Mouse (Mus musculus) heart, adult 2 months (tissue): ENCODE results near the gene Mecr. TPM values are rescaled to one million over a fixed set of nuclear protein-coding genes. Genes with fewer than 3 reads are reported as not detected.

Experiments used
- DNase-seq, 2 experiments: peaks; one replicate each; pipeline ENCODE4 v3.0.0; 2021
- H3K27ac ChIP-seq: fragments of 200-600 bp; 2 replicates; pipeline ENCODE4 v1.8.1; 2022
- H3K27me3 ChIP-seq: fragments of 200-500 bp; 2 replicates; pipeline ENCODE4 v1.6.1; 2012; ENCODE audit warnings: mild to moderate bottlenecking, low read length, inconsistent platforms, mixed read lengths; ENCODE audit not compliant: control insufficient read depth, insufficient read depth
- H3K36me3 ChIP-seq: fragments of 200-500 bp; 2 replicates; pipeline ENCODE4 v1.6.1; 2012; ENCODE audit warnings: low read length, inconsistent platforms; ENCODE audit not compliant: control insufficient read depth, insufficient read depth
- H3K4me1 ChIP-seq: fragments of 200-500 bp; 2 replicates; pipeline ENCODE4 v1.6.1; 2011; ENCODE audit warnings: low read length; ENCODE audit not compliant: control insufficient read depth, insufficient read depth
- H3K4me3 ChIP-seq: fragments of 200-600 bp; 2 replicates; pipeline ENCODE4 v1.8.1; 2022
- H3K79me2 ChIP-seq: fragments of 200-500 bp; replicated peaks from 2 replicates; pipeline ENCODE4 v1.6.1; 2012; ENCODE audit warnings: mild to moderate bottlenecking, inconsistent platforms, low read length, moderate library complexity, mixed read lengths; ENCODE audit not compliant: control insufficient read depth, insufficient read depth
- H3K9ac ChIP-seq: fragments of 200-500 bp; 2 replicates; pipeline ENCODE4 v1.6.1; 2012; ENCODE audit warnings: low read depth, mild to moderate bottlenecking, control low read depth, inconsistent platforms, low read length, mixed read lengths
- CTCF ChIP-seq: fragments of 200-600 bp; IDR thresholded peaks from 2 replicates; pipeline ENCODE4 v1.8.1; 2022; ENCODE audit warnings: antibody characterized with exemption, mild to moderate bottlenecking, moderate library complexity
- EP300 ChIP-seq: fragments of 200-500 bp; IDR thresholded peaks from 2 replicates; pipeline ENCODE4 v1.6.1; 2011; ENCODE audit warnings: low read depth, low read length, control low read depth; ENCODE audit not compliant: insufficient read depth
- POLR2A ChIP-seq: fragments of 200-500 bp; IDR thresholded peaks from 2 replicates; pipeline ENCODE4 v1.6.1; 2011; ENCODE audit warnings: mild to moderate bottlenecking, low read depth, low read length, control low read depth; ENCODE audit not compliant: insufficient read depth
- WGBS: fragments of 180-500 bp; shearing (Covaris S2); methylation state at CpG from one replicate; pipeline ENCODE4 v1.1.7; 2018; 5-methylcytosine and 5-hydroxymethylcytosine counted together
- intact Hi-C: fragments of 180-260 bp; cut with DNase I; formaldehyde crosslinking; loops from one replicate; pipeline ENCODE4 v1.15.1; 2025
- polyA plus RNA-seq: library from polyadenylated mRNA; depleted of rRNA; stranded (reverse); fragments of >200 nt; gene quantifications from 2 replicates; pipeline ENCODE4 v1.2.3, GENCODE M21; 2012
- total RNA-seq, 2 experiments: library from RNA; stranded (reverse); gene quantifications; 2 replicates each; pipeline ENCODE4 v1.2.3; 2021

Gene Mecr
- total and polyA plus RNA-seq, 3 experiments = 27.7 to 32.9 (median 28.3) TPM

DNA sequence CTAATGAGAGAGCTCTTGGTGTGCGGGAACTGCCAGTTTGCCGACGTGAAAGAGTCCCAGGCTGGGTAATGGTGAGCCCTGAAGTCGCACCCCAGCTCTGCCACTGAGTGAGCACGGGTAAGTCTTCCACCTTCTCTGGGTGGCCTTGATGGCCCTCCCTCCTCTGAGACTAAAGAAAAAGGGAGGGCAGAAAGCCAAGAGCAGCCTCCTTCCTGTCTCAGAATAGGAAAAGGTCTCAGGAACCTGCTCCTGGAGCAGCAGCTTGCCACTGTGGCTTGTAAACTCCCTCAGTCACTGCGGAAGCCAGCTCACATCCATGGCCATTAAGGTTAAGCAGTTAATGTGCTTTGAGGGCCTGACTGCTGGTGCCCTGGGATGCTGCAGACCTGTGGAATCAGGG, 42.1 kb downstream of the Mecr start:
- DNase-seq = peak in 1 of 2 experiments; percentile 39
- peaks cover 12% of the 10 kb centered on the region for H3K79me2 ChIP-seq
- H3K4me3 ChIP-seq = no peak overlapping the region
- TF ChIP-seq EP300 (no peak), POLR2A (no peak), CTCF (no peak)
- H3K9ac ChIP-seq = no peak overlapping the region
- intact Hi-C loops = no loop called here
- peaks cover 39% of the 10 kb centered on the region for H3K36me3 ChIP-seq
- H3K4me1 ChIP-seq = peaks cover 33% of the 10 kb centered on the region
- 39% methylated on average over 6 of the region's 6 CpGs for WGBS
- H3K27me3 ChIP-seq = no peaks in the 10 kb centered on the region
- peak overlapping the region; percentile 26 for H3K27ac ChIP-seq

DNA sequence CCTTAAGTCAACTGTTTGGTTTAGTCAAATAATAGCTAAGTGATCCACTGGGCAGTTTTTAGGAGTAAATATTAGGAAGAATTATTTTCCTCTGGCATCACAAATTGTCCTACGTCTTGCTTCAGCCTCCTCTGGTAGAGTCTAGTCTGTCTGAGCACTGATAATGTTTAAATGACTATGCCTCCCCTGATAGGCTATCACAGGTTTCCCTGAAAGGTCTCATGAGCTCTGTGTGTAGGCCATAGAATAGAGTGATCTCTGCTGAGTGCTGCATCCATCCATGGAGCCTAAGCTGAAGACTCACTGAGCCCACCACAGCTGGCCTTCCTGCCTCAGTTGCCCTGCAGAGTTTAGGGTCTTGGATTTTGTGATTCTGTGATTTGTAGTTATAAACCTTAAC, 45.3 kb downstream of the Mecr start:
- no peak overlapping the region for H3K27ac ChIP-seq
- H3K27me3 ChIP-seq = no peaks in the 10 kb centered on the region
- DNase-seq = no peak
- intact Hi-C loops = no loop called here
- H3K9ac ChIP-seq = no peak overlapping the region
- H3K4me3 ChIP-seq = no peak overlapping the region
- WGBS = 49% methylated on average over 1 of the region's 1 CpGs
- peaks cover 11% of the 10 kb centered on the region for H3K79me2 ChIP-seq
- peaks cover 34% of the 10 kb centered on the region for H3K36me3 ChIP-seq
- peaks cover 24% of the 10 kb centered on the region for H3K4me1 ChIP-seq
- TF ChIP-seq POLR2A (no peak), CTCF (no peak), EP300 (no peak)

DNA sequence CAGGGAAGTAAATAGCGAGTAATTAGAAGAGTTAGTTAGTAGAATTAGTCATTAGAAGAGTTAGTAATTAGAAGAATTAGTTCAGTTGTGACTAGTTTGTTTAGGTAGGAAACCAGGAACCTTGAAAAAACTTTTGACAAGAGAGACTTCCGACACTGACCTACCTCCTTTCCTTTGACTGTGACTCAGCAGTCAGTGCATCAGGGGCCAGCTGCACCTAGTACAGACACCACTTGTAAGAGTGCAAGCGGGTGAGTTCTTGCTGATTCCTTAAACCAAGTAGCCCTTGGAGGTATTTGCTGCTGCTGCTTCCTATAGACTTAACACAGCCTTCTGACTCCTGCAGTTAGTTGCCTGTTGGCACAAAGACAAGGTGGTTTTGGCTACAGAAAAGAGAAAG, 47.4 kb downstream of the Mecr start:
- H3K4me1 ChIP-seq = peaks cover 13% of the 10 kb centered on the region
- intact Hi-C loops = no loop called here
- TF ChIP-seq CTCF (no peak), EP300 (no peak), POLR2A (no peak)
- no peak overlapping the region for H3K4me3 ChIP-seq
- peaks cover 11% of the 10 kb centered on the region for H3K79me2 ChIP-seq
- peaks cover 26% of the 10 kb centered on the region for H3K36me3 ChIP-seq
- no peaks in the 10 kb centered on the region for H3K27me3 ChIP-seq
- no peak overlapping the region for H3K9ac ChIP-seq
- H3K27ac ChIP-seq = no peak overlapping the region
- WGBS = 66% methylated on average over 3 of the region's 3 CpGs
- DNase-seq = no peak

DNA sequence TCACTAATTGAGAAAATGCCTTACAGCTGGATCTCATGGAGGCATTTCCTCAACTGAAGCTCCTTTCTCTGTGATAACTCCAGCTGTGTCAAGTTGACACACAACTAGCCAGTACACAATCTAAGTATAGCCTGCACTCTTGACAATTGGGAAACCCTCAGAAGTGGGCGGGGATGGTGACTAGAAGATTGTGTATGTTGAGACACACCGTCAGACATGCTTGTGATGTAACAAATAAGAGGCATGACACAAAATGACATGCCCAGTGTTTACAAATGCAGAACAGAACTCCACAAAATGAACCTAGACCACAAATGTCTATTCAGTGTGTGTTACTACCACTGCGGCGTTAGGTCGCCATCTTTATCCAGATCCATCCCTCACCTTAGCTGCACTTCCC, 53.8 kb downstream of the Mecr start:
- no peak overlapping the region for H3K9ac ChIP-seq
- WGBS = 92% methylated on average over 5 of the region's 5 CpGs
- H3K79me2 ChIP-seq = no peaks in the 10 kb centered on the region
- peaks cover 1% of the 10 kb centered on the region; the same call in 1 of the 2 replicates for H3K4me1 ChIP-seq
- peaks cover 14% of the 10 kb centered on the region for H3K36me3 ChIP-seq
- intact Hi-C loops = no loop called here
- no peak overlapping the region for H3K27ac ChIP-seq
- no peak overlapping the region for H3K4me3 ChIP-seq
- H3K27me3 ChIP-seq = no peaks in the 10 kb centered on the region
- no peak for TF ChIP-seq CTCF
- TF ChIP-seq EP300 = no peak
- TF ChIP-seq POLR2A = no peak
- no peak for DNase-seq

DNA sequence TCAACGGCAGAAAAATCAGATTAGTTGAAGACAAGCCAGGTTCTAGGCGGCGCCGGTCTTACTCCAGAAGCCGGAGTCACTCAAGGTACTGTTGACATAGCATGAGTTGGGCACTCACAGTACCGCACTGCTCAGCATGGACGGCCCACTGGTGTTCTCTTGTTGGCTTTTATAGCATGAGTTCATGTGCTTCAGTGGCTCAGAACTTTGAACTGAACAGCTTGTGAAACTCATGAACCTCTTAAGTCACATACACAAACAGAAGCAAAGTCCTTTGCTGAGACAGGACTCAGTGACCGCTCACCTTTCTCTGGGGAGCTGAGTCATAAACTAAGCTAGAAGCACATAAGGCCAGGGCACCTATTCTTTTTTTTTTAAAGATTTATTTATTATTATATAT, 54.5 kb downstream of the Mecr start:
- Histone ChIP-seq H3K27ac (no peak overlapping the region), H3K36me3 (peaks cover 12% of the 10 kb centered on the region)
- no peak for DNase-seq

DNA sequence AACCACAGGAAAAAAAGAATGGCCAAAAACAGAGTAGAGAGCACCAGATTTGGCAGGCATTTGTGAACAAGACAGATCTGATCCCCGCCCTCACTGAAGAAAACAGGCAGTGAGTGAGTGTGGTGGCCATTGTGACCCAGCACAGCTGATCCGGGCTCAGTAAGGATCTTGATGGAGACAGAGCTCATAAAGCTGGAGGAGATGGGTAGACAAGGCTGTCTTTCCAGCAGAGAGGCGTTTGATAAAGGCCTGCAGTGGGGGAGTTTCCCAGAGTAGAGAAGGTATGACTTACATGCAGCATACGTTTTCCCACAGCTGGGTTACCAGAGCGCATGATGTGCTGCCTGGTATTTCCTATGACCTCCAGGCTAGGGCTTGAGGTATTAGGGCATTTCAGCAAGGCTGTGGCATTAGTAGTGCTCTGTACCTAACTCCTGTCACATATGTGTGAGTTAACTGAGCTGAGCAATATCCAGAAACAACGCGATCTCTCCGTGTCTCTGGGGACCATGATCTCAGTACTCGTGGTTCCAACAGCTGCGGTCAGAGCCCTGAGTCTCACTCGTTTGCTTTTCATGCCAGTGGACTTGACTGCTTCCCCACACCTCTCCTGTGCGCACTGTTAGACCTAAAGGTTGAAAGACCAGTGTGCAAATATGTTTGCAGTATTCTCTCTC, 55.4 kb downstream of the Mecr start:
- DNase-seq = peak in 1 of 2 experiments; percentile 41
- no peak overlapping the region for H3K9ac ChIP-seq
- H3K4me1 ChIP-seq = peaks cover 1% of the 10 kb centered on the region; the same call in 1 of the 2 replicates
- no peaks in the 10 kb centered on the region for H3K79me2 ChIP-seq
- H3K27me3 ChIP-seq = no peaks in the 10 kb centered on the region
- no peak overlapping the region for H3K4me3 ChIP-seq
- intact Hi-C loops = no loop called here
- H3K36me3 ChIP-seq = peaks cover 9% of the 10 kb centered on the region
- peak overlapping the region; percentile 38 for H3K27ac ChIP-seq
- WGBS = 58% methylated on average over 12 of the region's 12 CpGs
- TF ChIP-seq POLR2A (no peak), EP300 (no peak), CTCF (no peak)

More for the DNA sequence above, 54.5 kb downstream of the Mecr start:
- Histone ChIP-seq H3K9ac (no peak overlapping the region), H3K4me1 (peaks cover 1% of the 10 kb centered on the region; the same call in 1 of the 2 replicates), H3K4me3 (no peak overlapping the region), H3K79me2 (no peaks in the 10 kb centered on the region), H3K27me3 (no peaks in the 10 kb centered on the region)
- intact Hi-C loops = no loop called here
- WGBS = 89% methylated on average over 8 of the region's 8 CpGs
- no peak for TF ChIP-seq POLR2A
- TF ChIP-seq CTCF = no peak
- no peak for TF ChIP-seq EP300
